Mouse (Mus musculus): ENCODE measurements around the gene Olfr1284.
"Not testable (repeated sequence)": the region's sequence is repeated elsewhere in the genome, so short reads cannot be mapped to it uniquely, and the experiment has no call there.

Olfr1284 gene

GRCm38 (mm10) chr2:111375222-111375621, at the start of gene Olfr1284:
Gene Olfr1284, plus strand, starts transcription at chr2:111375522.
- no peak for DNase-seq (ENCODE audit: low spot score in 2 of 2)

- no peak for DNase-seq (ENCODE audit: low spot score in 2 of 2)
These were observed 49.1 kb upstream of the Olfr1284 start, which contains the start of gene Olfr1281 for GRCm38 (mm10) chr2:111326220-111326619. Gene Olfr1281, plus strand, starts transcription at chr2:111326520.

GRCm38 (mm10) chr2:111333721-111334120, 41.6 kb upstream of the Olfr1284 start:
- not testable (repeated sequence) for DNase-seq (ENCODE audit: low spot score in 2 of 2)

- no peak for DNase-seq (ENCODE audit: low spot score in 2 of 2)
These were observed 39.3 kb upstream of the Olfr1284 start, which contains the start of gene Olfr1282 for GRCm38 (mm10) chr2:111335976-111336375. Gene Olfr1282, minus strand, starts transcription at chr2:111336076.

DNA sequence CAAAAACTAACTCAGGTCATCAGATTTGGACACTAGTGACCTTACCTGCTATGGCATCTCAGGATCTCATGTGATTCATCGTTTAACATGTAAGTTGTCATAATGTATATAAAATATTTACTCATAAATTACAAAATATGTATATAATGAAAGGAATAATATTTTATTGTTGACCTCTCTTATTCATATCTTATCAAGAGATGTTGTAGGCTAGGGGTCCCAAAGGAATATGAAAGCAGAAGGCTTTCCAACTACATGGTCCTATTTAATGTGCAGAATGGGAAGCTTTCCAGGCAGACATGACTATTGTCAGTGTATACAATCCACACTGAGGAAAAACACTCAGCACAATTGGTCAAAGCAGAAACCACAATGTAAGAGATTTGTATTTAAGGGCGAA, 8.8 kb upstream of the Olfr1284 start, which contains the start of gene Olfr1283:
Gene Olfr1283 (plus strand): TSS at position 301 of the 400 bp plus-strand sequence.
- DNase-seq (ENCODE audit: low spot score in 2 of 2): no peak

DNA sequence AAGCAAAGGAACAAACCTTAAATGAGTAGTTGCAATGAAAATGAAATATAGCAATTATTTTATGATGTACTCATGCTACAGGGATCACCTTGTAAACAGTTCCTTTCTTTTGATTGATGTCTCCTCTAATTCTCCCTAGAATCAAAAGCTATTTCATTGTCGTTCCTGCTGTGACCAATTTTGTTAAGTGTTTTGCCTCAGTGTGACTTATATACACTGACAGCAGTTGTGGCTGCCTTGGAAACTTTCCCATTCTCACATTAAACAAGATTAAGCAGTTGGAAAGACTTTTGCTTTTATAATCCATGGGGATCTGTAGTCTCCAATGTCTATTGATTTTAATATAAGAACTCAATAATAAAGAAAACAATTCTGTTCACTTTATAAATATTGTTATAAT, 47.6 kb downstream of the Olfr1284 start, which contains the start of gene Olfr1286:
Gene Olfr1286 (minus strand): TSS at position 185 of the 400 bp plus-strand sequence.
- no peak for DNase-seq (ENCODE audit: low spot score in 2 of 2)
